Mouse (Mus musculus) frontal cortex, postnatal 36 days (tissue): ENCODE measurements around the gene Tex14.
"Not testable (repeated sequence)": the region's sequence is repeated elsewhere in the genome, so short reads cannot be mapped to it uniquely, and the experiment has no call there.

ENCODE experiments used
- DNase-seq, 2 experiments: peaks; one replicate each; pipeline ENCODE4 v3.0.0; 2022; ENCODE audit warnings: low spot score in 2 of 2

Gene Tex14

DNA sequence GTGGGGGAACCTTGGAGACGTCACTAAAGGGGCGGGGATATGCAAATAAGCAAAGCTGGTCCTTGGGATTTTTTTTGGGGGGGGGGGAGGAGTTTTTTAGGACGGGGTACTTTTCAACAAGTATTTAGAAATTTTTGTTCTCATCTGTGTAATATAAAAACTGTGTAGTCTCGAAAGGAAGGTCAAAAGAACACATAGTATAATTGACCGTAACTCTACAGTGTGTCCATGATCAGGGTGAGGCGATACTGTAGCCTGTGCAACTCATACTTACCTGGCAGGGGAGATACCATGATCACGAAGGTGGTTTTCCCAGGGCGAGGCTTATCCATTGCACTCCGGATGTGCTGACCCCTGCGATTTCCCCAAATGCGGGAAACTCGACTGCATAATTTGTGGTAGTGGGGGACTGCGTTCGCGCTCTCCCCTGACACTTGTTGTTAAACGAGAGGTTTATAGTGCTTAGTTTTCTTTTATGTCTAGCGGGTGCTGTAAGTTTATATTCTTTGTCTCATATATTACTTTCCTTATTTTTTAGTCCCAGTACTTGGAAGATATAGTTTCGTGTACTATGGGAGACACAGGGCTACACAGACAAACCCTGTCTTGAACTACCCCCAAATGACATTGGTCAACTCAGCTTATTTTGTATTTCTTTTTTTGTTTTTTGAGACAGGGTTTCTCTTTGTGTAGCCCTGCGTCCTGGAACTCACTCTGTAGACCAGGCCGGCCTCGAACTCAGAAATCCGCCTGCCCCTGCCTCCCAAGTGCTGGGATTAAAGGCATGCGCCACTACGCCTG is 21.8 kb downstream of the Tex14 start:
- DNase-seq = peak; percentile 77 to 87

DNA sequence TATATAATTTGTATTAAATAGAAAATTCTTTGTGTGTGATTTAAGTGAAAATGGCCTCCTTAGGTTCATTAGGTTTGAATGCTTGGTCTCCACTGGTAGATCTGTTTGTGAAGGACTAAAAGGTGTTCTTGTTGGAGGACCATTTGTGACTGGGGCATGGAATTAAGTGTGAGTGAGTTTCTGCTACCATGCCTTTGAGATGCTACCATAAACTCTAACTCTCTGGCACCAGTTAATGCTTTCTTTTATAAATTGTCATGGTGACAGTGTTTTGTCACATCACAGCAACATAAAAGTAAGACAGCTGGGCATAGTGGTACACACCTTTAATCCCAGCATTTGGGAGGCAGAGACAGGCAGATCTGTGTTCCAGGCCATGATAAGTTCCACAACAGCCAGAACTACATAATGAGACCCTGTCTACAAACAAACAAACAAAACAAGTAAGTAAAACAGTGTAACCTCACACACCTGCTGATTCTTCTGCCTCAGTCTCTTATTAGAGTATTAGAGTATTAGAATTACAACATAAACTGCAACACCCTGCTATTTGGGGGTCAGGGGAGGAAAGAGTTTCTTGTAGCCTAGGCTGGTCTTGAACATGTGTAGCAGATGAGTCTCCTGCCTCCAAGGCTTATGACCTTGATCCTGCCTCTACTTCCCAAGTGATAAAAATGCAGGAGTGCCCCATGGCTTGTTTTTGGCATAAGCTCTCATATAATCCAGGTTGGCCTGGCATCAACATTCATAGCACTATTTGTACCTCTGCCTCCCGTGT is 22.6 kb downstream of the Tex14 start:
- no peak for DNase-seq

DNA sequence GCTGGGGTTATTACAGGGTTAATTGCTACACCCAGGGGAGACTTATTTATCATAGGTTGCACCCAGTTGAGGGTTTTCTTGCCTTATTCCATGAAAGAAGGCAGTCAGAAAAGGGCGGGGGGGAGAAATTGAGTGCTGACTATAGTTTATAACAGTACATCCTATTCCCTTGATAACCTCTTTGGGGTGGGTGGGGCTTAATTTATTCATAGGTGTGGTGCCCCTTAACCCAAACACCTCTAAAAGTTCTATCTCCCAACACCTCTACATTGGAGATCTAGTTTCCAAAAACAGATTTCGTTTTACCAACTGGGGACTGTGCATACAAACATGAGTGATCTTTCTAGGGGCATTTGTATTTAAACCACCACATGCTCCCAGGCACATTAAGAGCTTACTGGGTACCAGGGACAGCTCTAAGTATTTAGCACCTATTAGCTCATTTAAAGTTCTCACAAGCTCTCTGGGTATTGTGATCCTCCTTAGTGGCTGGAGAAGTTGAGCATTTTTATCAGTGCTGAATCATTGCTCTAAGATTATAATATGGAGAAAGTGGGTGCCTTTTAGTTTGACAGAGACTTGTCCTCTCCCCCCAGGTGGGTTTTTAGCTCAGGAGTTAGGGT is 23.3 kb downstream of the Tex14 start:
- DNase-seq = no peak

DNA sequence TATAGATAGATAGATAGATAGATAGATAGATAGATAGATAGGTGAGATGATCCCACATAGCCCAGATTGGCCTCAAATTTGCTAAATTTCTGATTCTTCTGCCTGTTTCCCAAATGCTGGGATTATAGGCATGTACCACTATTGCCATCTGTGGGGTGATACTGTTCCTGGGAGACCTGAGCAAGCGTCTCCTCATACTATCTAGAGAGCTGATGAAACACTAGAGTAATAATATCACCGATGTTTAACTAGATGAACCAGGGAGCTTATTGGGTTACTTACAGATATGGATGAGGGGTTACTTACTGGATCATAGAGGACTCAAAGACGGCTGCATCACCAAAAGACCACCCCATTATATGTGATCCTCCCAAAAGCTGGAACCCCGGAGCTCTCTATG is 24.5 kb downstream of the Tex14 start:
- DNase-seq = no peak

- DNase-seq = no peak
Observed at GRCm38 (mm10) chr11:87430374-87430773, 25.5 kb downstream of the Tex14 start.

GRCm38 (mm10) chr11:87431813-87432212 is 26.9 kb downstream of the Tex14 start:
- not testable (repeated sequence) for DNase-seq

DNA sequence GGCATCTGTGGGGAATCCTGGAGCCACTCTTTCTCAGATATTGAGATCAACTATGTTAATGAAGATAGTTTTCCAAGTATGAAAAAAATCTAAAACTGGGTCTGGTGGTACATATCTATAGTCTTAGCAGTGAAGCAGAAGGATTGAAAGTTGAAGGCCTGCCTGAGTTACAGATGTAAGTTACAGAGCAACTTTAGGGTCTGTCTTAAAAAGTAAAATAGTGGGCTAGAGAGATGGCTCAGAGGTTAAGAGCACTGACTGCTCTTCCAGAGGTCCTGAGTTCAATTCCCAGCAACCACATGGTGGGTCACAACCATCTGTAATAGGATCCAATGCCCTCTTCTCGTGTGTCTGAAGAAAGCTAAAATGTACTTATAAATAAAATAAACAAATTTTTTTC is 27.6 kb downstream of the Tex14 start:
- DNase-seq = no peak

GRCm38 (mm10) chr11:87432933-87433669 is 28.2 kb downstream of the Tex14 start:
- no peak for DNase-seq

DNA sequence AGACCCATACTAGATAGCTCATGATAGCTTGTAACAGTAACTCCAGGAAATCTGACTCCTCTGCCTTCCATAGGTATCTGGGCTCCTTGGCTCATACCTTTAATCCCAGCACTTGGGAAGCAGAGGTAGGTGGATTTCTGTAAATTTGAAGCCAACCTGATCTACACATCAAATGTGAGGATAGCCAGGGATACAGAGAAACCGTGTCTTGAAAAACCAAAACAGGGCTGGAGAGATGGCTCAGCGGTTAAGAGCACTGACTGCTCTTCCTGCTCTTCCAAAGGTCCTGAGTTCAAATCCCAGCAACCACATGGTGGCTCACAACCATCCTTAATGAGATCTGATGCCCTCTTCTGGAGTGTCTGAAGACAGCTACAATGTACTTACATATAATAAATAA is 30.2 kb downstream of the Tex14 start:
- not testable (repeated sequence) for DNase-seq

DNA sequence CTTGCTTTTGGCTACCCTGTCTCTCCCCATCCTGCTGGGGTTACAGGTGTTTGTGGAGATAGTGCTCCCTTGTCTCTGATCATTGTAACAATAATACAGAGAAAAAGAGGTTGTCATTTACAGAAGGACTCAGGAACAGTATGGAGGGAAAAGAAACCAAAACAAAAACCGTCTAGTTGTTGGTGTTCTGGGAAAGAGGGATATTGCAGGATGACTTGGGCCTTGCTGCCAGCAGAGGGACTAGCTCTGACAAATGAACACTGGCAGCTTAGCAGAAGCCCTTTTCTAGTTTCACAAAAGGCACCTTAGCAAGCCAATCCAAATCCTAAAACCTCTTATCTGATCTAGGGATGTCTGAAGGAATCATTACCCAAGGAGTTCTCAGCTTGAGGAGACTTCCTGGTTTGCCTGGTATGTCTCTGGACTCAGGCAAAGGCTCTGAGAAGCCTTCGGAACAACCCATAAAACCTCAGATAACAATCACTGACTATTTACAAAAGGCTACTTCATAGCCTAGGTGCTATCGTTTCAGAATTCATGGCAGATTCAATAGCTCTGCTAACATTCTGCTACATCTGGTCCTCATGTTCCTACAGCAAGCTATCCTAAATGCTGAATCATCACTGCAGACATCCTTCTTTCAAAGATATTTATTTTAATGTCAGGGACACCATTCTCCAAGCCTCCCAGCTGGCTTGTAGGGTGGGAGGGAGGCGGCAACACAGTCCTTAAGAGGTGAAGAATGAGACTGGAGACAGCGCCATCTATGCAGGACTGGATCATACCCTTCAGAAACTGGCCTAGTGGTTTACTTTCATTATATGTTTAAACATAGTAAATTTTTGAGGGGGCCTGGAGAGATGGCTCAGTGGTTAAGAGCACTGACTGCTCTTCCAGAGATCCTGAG is 31.7 kb downstream of the Tex14 start:
- no peak for DNase-seq

GRCm38 (mm10) chr11:87439796-87440420 is 35.0 kb downstream of the Tex14 start:
- DNase-seq = no peak

DNA sequence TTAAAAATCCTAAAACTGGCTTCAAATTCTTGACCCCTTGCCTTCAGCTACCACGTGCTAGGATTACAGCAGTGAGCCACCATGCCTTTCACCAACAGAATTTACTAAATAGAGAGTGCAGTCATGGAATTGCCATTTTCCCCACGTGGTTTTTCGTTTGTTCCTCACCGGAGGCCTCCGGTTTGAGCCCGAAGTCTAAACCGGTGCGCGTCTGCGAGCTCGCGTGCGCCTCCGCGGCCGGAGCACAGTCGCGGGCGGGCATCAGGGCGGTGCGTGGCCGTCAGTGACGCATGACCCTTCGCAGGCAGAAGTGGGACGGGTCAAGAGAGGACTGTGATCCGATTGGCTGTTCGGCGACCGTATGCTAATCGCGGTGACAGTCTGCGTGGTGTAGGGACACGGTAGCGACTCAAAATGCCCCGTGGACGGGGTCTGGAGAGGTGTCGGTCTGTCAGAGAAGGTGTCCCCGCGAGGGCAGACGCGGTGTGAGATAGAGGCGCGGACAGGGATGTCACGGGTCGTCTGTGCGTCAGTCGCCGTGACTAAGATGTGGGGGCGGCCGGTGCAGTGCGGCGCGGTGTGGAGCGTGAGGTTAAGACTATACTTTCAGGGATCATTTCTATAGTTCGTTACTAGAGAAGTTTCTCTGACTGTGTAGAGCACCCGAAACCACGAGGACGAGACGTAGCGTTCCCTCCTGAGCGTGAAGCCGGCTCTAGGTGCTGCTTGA is 37.9 kb downstream of the Tex14 start:
- DNase-seq = peak; percentile 71 to 84

DNA sequence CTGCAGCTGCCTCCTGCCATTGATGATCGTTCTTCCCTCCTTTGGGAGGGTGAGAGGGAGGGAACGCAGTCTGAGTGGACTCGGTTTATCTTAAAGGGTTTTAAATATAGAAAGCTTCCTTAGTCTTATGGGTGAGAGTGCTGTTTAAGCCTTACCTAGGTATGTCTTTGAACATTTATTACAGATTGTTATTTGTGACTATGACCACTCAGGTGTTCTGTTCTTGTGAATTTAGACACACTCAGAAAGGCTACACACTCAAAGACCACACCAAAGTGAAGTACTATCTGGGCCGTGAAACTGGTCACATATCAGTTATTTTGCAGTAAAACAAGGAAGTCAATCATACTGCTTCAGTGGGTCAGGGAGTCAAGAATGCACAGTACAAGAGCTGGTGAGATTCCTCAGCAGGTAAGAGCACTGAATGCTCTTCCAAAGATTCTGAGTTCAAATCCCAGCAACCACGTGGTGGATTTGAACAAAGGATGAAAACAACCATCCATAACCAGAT is 38.6 kb downstream of the Tex14 start:
- peak; percentile 44 to 78 for DNase-seq

- not testable (repeated sequence) for DNase-seq
Observed at GRCm38 (mm10) chr11:87444056-87444455, 39.2 kb downstream of the Tex14 start.

GRCm38 (mm10) chr11:87444735-87445428 is 40.0 kb downstream of the Tex14 start:
- no peak for DNase-seq

DNA sequence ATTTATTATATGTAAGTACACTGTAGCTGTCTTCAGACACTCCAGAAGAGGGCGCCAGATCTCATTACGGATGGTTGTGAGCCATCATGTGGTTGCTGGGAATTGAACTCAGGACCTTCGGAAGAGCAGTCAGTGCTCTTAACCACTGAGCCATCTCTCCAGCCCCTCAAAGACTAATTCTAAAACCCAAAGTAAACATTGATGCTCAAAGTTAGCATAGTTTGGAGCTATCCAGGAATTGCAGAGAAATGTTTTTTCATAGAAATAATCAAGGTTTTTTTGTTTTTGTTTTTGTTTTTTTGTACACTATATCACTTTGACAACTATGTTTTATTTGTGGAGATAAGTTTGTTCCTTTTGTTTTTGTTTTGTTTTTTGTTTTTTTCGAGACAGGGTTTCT is 40.7 kb downstream of the Tex14 start:
- not testable (repeated sequence) for DNase-seq

GRCm38 (mm10) chr11:87446159-87446558 is 41.3 kb downstream of the Tex14 start:
- no peak for DNase-seq

GRCm38 (mm10) chr11:87447429-87447828 is 42.6 kb downstream of the Tex14 start:
- no peak for DNase-seq

- peak; percentile 90 to 96 for DNase-seq
Observed at GRCm38 (mm10) chr11:87448081-87448475, 43.2 kb downstream of the Tex14 start.
